Mouse (Mus musculus): ENCODE results near the gene Tgfbi. TPM values are rescaled to one million over a fixed set of nuclear protein-coding genes. Genes with fewer than 3 reads are reported as not detected.

Tgfbi gene
- polyA plus RNA-seq, 1 experiment from 2014 or later = 4.4 TPM

GRCm38 (mm10) chr13:56582720-56583119 lies 26.6 kb upstream of the Tgfbi start:
- no peak overlapping the region for H3K4me2 ChIP-seq
- no peak overlapping the region for H3K4me3 ChIP-seq
- no peak overlapping the region for H3K9ac ChIP-seq
- no peaks in the 10 kb centered on the region for H3K9me3 ChIP-seq
- H3K27ac ChIP-seq = no peak overlapping the region
- no peaks in the 10 kb centered on the region for H3K27me3 ChIP-seq (replicated peaks)
- no peaks in the 10 kb centered on the region for H3K36me3 ChIP-seq (replicated peaks)
- peaks cover 15% of the 10 kb centered on the region for H3K4me1 ChIP-seq
- ATAC-seq (replicated peaks) = no peak
- WGBS = 21% methylated on average over 3 of the region's 3 CpGs

GRCm38 (mm10) chr13:56586046-56586445 lies 23.3 kb upstream of the Tgfbi start:
- no peaks in the 10 kb centered on the region; the same call in 1 of the 2 replicates for H3K27me3 ChIP-seq (replicated peaks)
- no peaks in the 10 kb centered on the region for H3K36me3 ChIP-seq (replicated peaks)
- H3K4me3 ChIP-seq = no peak overlapping the region
- H3K4me1 ChIP-seq = peaks cover 15% of the 10 kb centered on the region
- H3K4me2 ChIP-seq = no peak overlapping the region
- no peaks in the 10 kb centered on the region for H3K9me3 ChIP-seq
- no peak overlapping the region for H3K27ac ChIP-seq
- no peak overlapping the region for H3K9ac ChIP-seq
- no peak for ATAC-seq (replicated peaks)
- WGBS = 91% methylated on average over 3 of the region's 3 CpGs

GRCm38 (mm10) chr13:56588454-56589117 lies 20.7 kb upstream of the Tgfbi start:
- H3K27me3 ChIP-seq (replicated peaks) = no peaks in the 10 kb centered on the region; the same call in 1 of the 2 replicates
- no peak overlapping the region for H3K27ac ChIP-seq
- H3K4me2 ChIP-seq = no peak overlapping the region
- H3K9me3 ChIP-seq = no peaks in the 10 kb centered on the region
- no peak overlapping the region for H3K4me3 ChIP-seq
- H3K4me1 ChIP-seq = no peaks in the 10 kb centered on the region
- no peak for ATAC-seq (replicated peaks)
- H3K9ac ChIP-seq = no peak overlapping the region
- 75% methylated on average over 14 of the region's 14 CpGs for WGBS
- H3K36me3 ChIP-seq (replicated peaks) = no peaks in the 10 kb centered on the region

- H3K27me3 ChIP-seq (replicated peaks) = peaks cover 2% of the 10 kb centered on the region; the same call in 1 of the 2 replicates
- WGBS = 86% methylated on average over 5 of the region's 5 CpGs
- H3K4me1 ChIP-seq = 0 out of 2 replicates have a peak, but pooled peaks cover 4% of the 10 kb centered on the region
- no peaks in the 10 kb centered on the region for H3K36me3 ChIP-seq (replicated peaks)
- ATAC-seq (replicated peaks) = no peak
- H3K27ac ChIP-seq = no peak overlapping the region
- H3K4me3 ChIP-seq = no peak overlapping the region
- H3K9ac ChIP-seq = no peak overlapping the region
- no peaks in the 10 kb centered on the region for H3K9me3 ChIP-seq
- no peak overlapping the region for H3K4me2 ChIP-seq
Measured at GRCm38 (mm10) chr13:56590202-56590601, 19.1 kb upstream of the Tgfbi start.

GRCm38 (mm10) chr13:56591191-56591590 lies 18.1 kb upstream of the Tgfbi start:
- no peak overlapping the region for H3K27ac ChIP-seq
- 94% methylated on average over 8 of the region's 8 CpGs for WGBS
- ATAC-seq (replicated peaks) = no peak
- no peak overlapping the region for H3K4me3 ChIP-seq
- no peaks in the 10 kb centered on the region for H3K36me3 ChIP-seq (replicated peaks)
- no peak overlapping the region for H3K4me2 ChIP-seq
- H3K4me1 ChIP-seq = 0 out of 2 replicates have a peak, but pooled peaks cover 4% of the 10 kb centered on the region
- H3K9ac ChIP-seq = no peak overlapping the region
- no peaks in the 10 kb centered on the region for H3K9me3 ChIP-seq
- H3K27me3 ChIP-seq (replicated peaks) = peaks cover 2% of the 10 kb centered on the region; the same call in 1 of the 2 replicates

- Histone ChIP-seq H3K9ac (no peak overlapping the region), H3K27ac (no peak overlapping the region), H3K36me3 (replicated peaks) (no peaks in the 10 kb centered on the region), H3K4me3 (no peak overlapping the region), H3K27me3 (replicated peaks) (peaks cover 2% of the 10 kb centered on the region; the same call in 1 of the 2 replicates), H3K9me3 (no peaks in the 10 kb centered on the region), H3K4me2 (no peak overlapping the region), H3K4me1 (0 out of 2 replicates have a peak, but pooled peaks cover 4% of the 10 kb centered on the region)
- ATAC-seq (replicated peaks) = no peak
- 84% methylated on average over 2 of the region's 2 CpGs for WGBS
Measured at GRCm38 (mm10) chr13:56591939-56592338, 17.4 kb upstream of the Tgfbi start.

- Histone ChIP-seq H3K4me3 (no peak overlapping the region), H3K27me3 (replicated peaks) (peaks cover 2% of the 10 kb centered on the region; the same call in 1 of the 2 replicates), H3K36me3 (replicated peaks) (no peaks in the 10 kb centered on the region), H3K4me1 (peaks cover 9% of the 10 kb centered on the region; the same call in 1 of the 2 replicates), H3K9ac (no peak overlapping the region), H3K27ac (no peak overlapping the region), H3K9me3 (no peaks in the 10 kb centered on the region), H3K4me2 (no peak overlapping the region)
- ATAC-seq (replicated peaks) = no peak
- 93% methylated on average over 5 of the region's 5 CpGs for WGBS
Measured at GRCm38 (mm10) chr13:56593196-56593595, 16.1 kb upstream of the Tgfbi start.

- no peak for ATAC-seq (replicated peaks)
- H3K36me3 ChIP-seq (replicated peaks) = no peaks in the 10 kb centered on the region
- 75% methylated on average over 7 of the region's 7 CpGs for WGBS
- H3K27me3 ChIP-seq (replicated peaks) = peaks cover 2% of the 10 kb centered on the region; the same call in 1 of the 2 replicates
- no peaks in the 10 kb centered on the region for H3K9me3 ChIP-seq
- H3K4me2 ChIP-seq = no peak overlapping the region
- H3K4me3 ChIP-seq = no peak overlapping the region
- no peak overlapping the region for H3K9ac ChIP-seq
- peaks cover 10% of the 10 kb centered on the region; the same call in 1 of the 2 replicates for H3K4me1 ChIP-seq
- H3K27ac ChIP-seq = no peak overlapping the region
Measured at GRCm38 (mm10) chr13:56593961-56594391, 15.3 kb upstream of the Tgfbi start.

- 0 out of 2 replicates have a peak, but pooled peaks cover 2% of the 10 kb centered on the region for H3K27me3 ChIP-seq (replicated peaks)
- H3K4me2 ChIP-seq = no peak overlapping the region
- H3K9me3 ChIP-seq = no peaks in the 10 kb centered on the region
- no peak for ATAC-seq (replicated peaks)
- no peak overlapping the region for H3K27ac ChIP-seq
- H3K4me1 ChIP-seq = peaks cover 10% of the 10 kb centered on the region; the same call in 1 of the 2 replicates
- H3K4me3 ChIP-seq = no peak overlapping the region
- H3K36me3 ChIP-seq (replicated peaks) = no peaks in the 10 kb centered on the region
- H3K9ac ChIP-seq = no peak overlapping the region
- WGBS = 73% methylated on average over 8 of the region's 8 CpGs
Measured at GRCm38 (mm10) chr13:56595246-56595645, 14.1 kb upstream of the Tgfbi start.

- Histone ChIP-seq H3K4me2 (no peak overlapping the region), H3K4me3 (no peak overlapping the region), H3K9me3 (no peaks in the 10 kb centered on the region), H3K4me1 (peaks cover 14% of the 10 kb centered on the region; the same call in 1 of the 2 replicates), H3K27me3 (replicated peaks) (0 out of 2 replicates have a peak, but pooled peaks cover 2% of the 10 kb centered on the region), H3K9ac (no peak overlapping the region), H3K36me3 (replicated peaks) (no peaks in the 10 kb centered on the region), H3K27ac (no peak overlapping the region)
- WGBS = 42% methylated on average over 4 of the region's 4 CpGs
- ATAC-seq (replicated peaks) = 0 out of 2 replicates have a peak, but pooled peaks have one; percentile 45
Measured at GRCm38 (mm10) chr13:56597296-56597695, 12.0 kb upstream of the Tgfbi start.

GRCm38 (mm10) chr13:56597831-56598612 lies 11.3 kb upstream of the Tgfbi start:
- H3K9ac ChIP-seq = no peak overlapping the region
- WGBS = 32% methylated on average over 12 of the region's 12 CpGs
- no peak overlapping the region for H3K27ac ChIP-seq
- H3K9me3 ChIP-seq = no peaks in the 10 kb centered on the region
- 0 out of 2 replicates have a peak, but pooled peaks cover 2% of the 10 kb centered on the region for H3K27me3 ChIP-seq (replicated peaks)
- H3K4me2 ChIP-seq = no peak overlapping the region
- no peak overlapping the region for H3K4me3 ChIP-seq
- no peaks in the 10 kb centered on the region for H3K36me3 ChIP-seq (replicated peaks)
- peaks cover 14% of the 10 kb centered on the region; the same call in 1 of the 2 replicates for H3K4me1 ChIP-seq
- peak; percentile 80 for ATAC-seq (replicated peaks)

- Histone ChIP-seq H3K9ac (no peak overlapping the region), H3K4me2 (no peak overlapping the region), H3K4me1 (peaks cover 10% of the 10 kb centered on the region; the same call in 1 of the 2 replicates), H3K9me3 (no peaks in the 10 kb centered on the region), H3K27me3 (replicated peaks) (no peaks in the 10 kb centered on the region), H3K36me3 (replicated peaks) (no peaks in the 10 kb centered on the region), H3K4me3 (no peak overlapping the region), H3K27ac (no peak overlapping the region)
- ATAC-seq (replicated peaks) = no peak
- WGBS = 99% methylated on average over 2 of the region's 2 CpGs
Measured at GRCm38 (mm10) chr13:56599511-56599910, 9.8 kb upstream of the Tgfbi start.

Data from midbrain, embryonic 15.5 days (tissue).